Mouse (Mus musculus) forebrain, postnatal 0 days (tissue): ENCODE measurements around the gene Armcx1. TPM values are rescaled to one million over a fixed set of nuclear protein-coding genes. Genes with fewer than 3 reads are reported as not detected.
"Not testable (repeated sequence)": the region's sequence is repeated elsewhere in the genome, so short reads cannot be mapped to it uniquely, and the experiment has no call there.

Experiments
- ATAC-seq: fragments of 200-750 bp; cut with Nextera tagmentation; 2 replicates; pipeline ENCODE4 v1.8.0; 2017; ENCODE audit warnings: mild to moderate bottlenecking, moderate library complexity
- DNase-seq: peaks from one replicate; pipeline ENCODE4 v3.0.0-alpha.2; 2015
- H3K27ac ChIP-seq: fragments of 300-500 bp; sonication (generic); 2 replicates; pipeline ENCODE4 v1.5.1; 2014; ENCODE audit warnings: low read depth, mild to moderate bottlenecking, antibody characterized with exemption, low read length, moderate library complexity, mixed read lengths
- H3K27me3 ChIP-seq: fragments of 300-500 bp; sonication (generic); 2 replicates; pipeline ENCODE4 v1.6.1; 2014; ENCODE audit warnings: mild to moderate bottlenecking, low read length, mixed read lengths; ENCODE audit not compliant: insufficient read depth
- H3K36me3 ChIP-seq: fragments of 300-500 bp; sonication (generic); 2 replicates; pipeline ENCODE4 v1.6.1; 2014; ENCODE audit warnings: mild to moderate bottlenecking, moderate library complexity; ENCODE audit not compliant: insufficient read depth
- H3K4me1 ChIP-seq: fragments of 300-500 bp; sonication (generic); 2 replicates; pipeline ENCODE4 v1.6.1; 2014; ENCODE audit warnings: antibody characterized with exemption; ENCODE audit not compliant: insufficient read depth
- H3K4me2 ChIP-seq: fragments of 300-500 bp; sonication (generic); 2 replicates; pipeline ENCODE4 v1.6.1; 2014; ENCODE audit warnings: low read depth, mild to moderate bottlenecking, moderate library complexity
- H3K4me3 ChIP-seq: fragments of 300-500 bp; sonication (generic); 2 replicates; pipeline ENCODE4 v1.5.1; 2014; ENCODE audit warnings: low read depth, low read length, mixed read lengths
- H3K9ac ChIP-seq: fragments of 300-500 bp; sonication (generic); 2 replicates; pipeline ENCODE4 v1.6.1; 2014; ENCODE audit warnings: mild to moderate bottlenecking
- H3K9me3 ChIP-seq: fragments of 300-500 bp; sonication (generic); 2 replicates; pipeline ENCODE4 v1.6.1; 2016; ENCODE audit warnings: low read length
- CTCF ChIP-seq: sonication (generic); IDR thresholded peaks from 2 replicates; pipeline ENCODE4 v1.5.1; 2016; ENCODE audit warnings: antibody characterized with exemption, control low read depth, low read depth
- WGBS: fragments of 180-500 bp; shearing (Covaris S2); extraction: QIAGEN DNeasy Blood & Tissue Kit; methylation state at CpG from one replicate; pipeline ENCODE4 v1.1.7; 2014; 5-methylcytosine and 5-hydroxymethylcytosine counted together
- polyA plus RNA-seq: library from polyadenylated mRNA; unstranded; fragments of >200 nt; fragmentation: Nextera tagmentation; extraction: Ambion mirVana; gene quantifications from 2 replicates; pipeline ENCODE4 v1.2.1, GENCODE M21; 2015
- total RNA-seq: library from RNA; depleted of rRNA; stranded (reverse); fragments of >200 nt; gene quantifications from 2 replicates; pipeline ENCODE4 v1.2.3, GENCODE M21; 2014

Armcx1 gene
- total and polyA plus RNA-seq, 2 experiments from 2014 or later = 37.5 to 64.1 TPM

- no peak overlapping the region for H3K4me3 ChIP-seq
- H3K4me2 ChIP-seq = no peak overlapping the region
- H3K9me3 ChIP-seq = no peaks in the 10 kb centered on the region
- no peak overlapping the region for H3K9ac ChIP-seq
- DNase-seq (no peak), ATAC-seq (no peak)
- no peaks in the 10 kb centered on the region for H3K4me1 ChIP-seq
- WGBS = 79% methylated on average over 10 of the region's 10 CpGs
- TF ChIP-seq CTCF = no peak
- peaks cover 25% of the 10 kb centered on the region; the same call in 1 of the 2 replicates for H3K36me3 ChIP-seq
- H3K27ac ChIP-seq = no peak overlapping the region
- H3K27me3 ChIP-seq = no peaks in the 10 kb centered on the region
Measured at GRCm38 (mm10) chrX:134690871-134691539, 26.8 kb upstream of the Armcx1 start.

- TF ChIP-seq CTCF = no peak
- peaks cover 25% of the 10 kb centered on the region; the same call in 1 of the 2 replicates for H3K36me3 ChIP-seq
- H3K27ac ChIP-seq = no peak overlapping the region
- no peaks in the 10 kb centered on the region for H3K27me3 ChIP-seq
- H3K4me3 ChIP-seq = no peak overlapping the region
- no peak for DNase-seq
- WGBS = 90% methylated on average over 2 of the region's 2 CpGs
- H3K4me1 ChIP-seq = no peaks in the 10 kb centered on the region
- ATAC-seq = no peak
- H3K9ac ChIP-seq = no peak overlapping the region
- no peak overlapping the region for H3K4me2 ChIP-seq
- no peaks in the 10 kb centered on the region for H3K9me3 ChIP-seq
Measured at GRCm38 (mm10) chrX:134691540-134691935, 26.2 kb upstream of the Armcx1 start.

- ATAC-seq (no peak), DNase-seq (no peak)
- no peak overlapping the region for H3K27ac ChIP-seq
- H3K9me3 ChIP-seq = no peaks in the 10 kb centered on the region
- H3K4me3 ChIP-seq = no peak overlapping the region
- H3K4me2 ChIP-seq = no peak overlapping the region
- no peaks in the 10 kb centered on the region for H3K4me1 ChIP-seq
- H3K9ac ChIP-seq = no peak overlapping the region
- WGBS = 36% methylated on average over 3 of the region's 3 CpGs
- no peaks in the 10 kb centered on the region for H3K27me3 ChIP-seq
- no peak for TF ChIP-seq CTCF
- no peaks in the 10 kb centered on the region for H3K36me3 ChIP-seq
Measured at GRCm38 (mm10) chrX:134716863-134717262, 900 bp upstream of the Armcx1 start.

GRCm38 (mm10) chrX:134718524-134718923 is 761 bp downstream of the Armcx1 start:
- Histone ChIP-seq H3K36me3 (no peaks in the 10 kb centered on the region), H3K9ac (peak overlapping the region; percentile 69), H3K4me3 (peak overlapping the region; percentile 50), H3K9me3 (no peaks in the 10 kb centered on the region), H3K4me2 (peak overlapping the region; percentile 49), H3K4me1 (no peaks in the 10 kb centered on the region), H3K27ac (peak overlapping the region; percentile 94), H3K27me3 (no peaks in the 10 kb centered on the region)
- ATAC-seq = peak; percentile 87
- DNase-seq = peak; percentile 81
- WGBS = 32% methylated on average over 14 of the region's 14 CpGs
- TF ChIP-seq CTCF = no peak

- not testable (repeated sequence) for H3K4me1 ChIP-seq, H3K27me3 ChIP-seq, DNase-seq, H3K9me3 ChIP-seq, H3K36me3 ChIP-seq, ATAC-seq, H3K27ac ChIP-seq, H3K9ac ChIP-seq, H3K4me2 ChIP-seq, H3K4me3 ChIP-seq
- 38% methylated on average over 2 of the region's 2 CpGs for WGBS
Measured at GRCm38 (mm10) chrX:134723762-134724161, 6.0 kb downstream of the Armcx1 start.

GRCm38 (mm10) chrX:134729778-134730177 is 12.0 kb downstream of the Armcx1 start:
- H3K27me3 ChIP-seq = no peaks in the 10 kb centered on the region
- peak; percentile 75 for TF ChIP-seq CTCF
- peak; percentile 48 for DNase-seq
- no peaks in the 10 kb centered on the region for H3K36me3 ChIP-seq
- H3K4me2 ChIP-seq = no peak overlapping the region
- H3K9me3 ChIP-seq = no peaks in the 10 kb centered on the region
- peak; percentile 48; the same call in 1 of the 2 replicates for ATAC-seq
- 37% methylated on average over 4 of the region's 4 CpGs for WGBS
- no peak overlapping the region for H3K27ac ChIP-seq
- no peak overlapping the region for H3K9ac ChIP-seq
- H3K4me3 ChIP-seq = no peak overlapping the region
- H3K4me1 ChIP-seq = no peaks in the 10 kb centered on the region

- TF ChIP-seq CTCF = no peak
- no peak overlapping the region for H3K27ac ChIP-seq
Measured at GRCm38 (mm10) chrX:134737796-134738195, 20.0 kb downstream of the Armcx1 start.

More at GRCm38 (mm10) chrX:134737796-134738195, 20.0 kb downstream of the Armcx1 start:
- H3K27me3 ChIP-seq = no peaks in the 10 kb centered on the region
- ATAC-seq (no peak), DNase-seq (no peak)
- no peaks in the 10 kb centered on the region for H3K36me3 ChIP-seq
- 94% methylated on average over 1 of the region's 1 CpGs for WGBS
- H3K4me3 ChIP-seq = no peak overlapping the region
- H3K9ac ChIP-seq = no peak overlapping the region
- no peak overlapping the region for H3K4me2 ChIP-seq
- H3K4me1 ChIP-seq = no peaks in the 10 kb centered on the region
- no peaks in the 10 kb centered on the region for H3K9me3 ChIP-seq
